Mouse (Mus musculus) right cerebral cortex, postnatal 4 days (tissue): ENCODE results near the gene Casq1.
A peak's percentile ranks its signal among the peaks of the same experiment; 100 is the strongest.

Experiments
- DNase-seq: peaks from one replicate; pipeline ENCODE4 v3.0.0-alpha.2; 2022

Casq1 gene

DNA sequence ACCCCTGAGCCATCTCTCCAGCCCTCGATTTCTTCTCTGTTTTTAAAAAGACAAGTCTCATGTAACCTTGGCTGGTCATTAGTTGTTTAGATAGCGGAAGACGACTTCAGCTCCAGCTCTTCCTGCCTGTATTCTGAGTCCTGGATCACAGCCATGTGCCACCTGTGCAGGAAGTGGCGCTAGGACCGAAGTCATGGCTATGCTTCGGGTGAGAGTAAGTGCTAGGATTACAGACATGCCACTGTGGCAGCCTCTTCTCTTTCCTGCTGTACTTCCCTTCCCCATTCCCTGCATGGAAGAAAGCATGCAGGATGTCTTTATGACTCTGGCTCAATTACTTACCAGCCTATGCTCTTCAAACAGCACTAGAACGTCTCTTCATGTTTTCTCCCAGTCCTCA, 40.6 kb downstream of the Casq1 start:
- no peak for DNase-seq

DNA sequence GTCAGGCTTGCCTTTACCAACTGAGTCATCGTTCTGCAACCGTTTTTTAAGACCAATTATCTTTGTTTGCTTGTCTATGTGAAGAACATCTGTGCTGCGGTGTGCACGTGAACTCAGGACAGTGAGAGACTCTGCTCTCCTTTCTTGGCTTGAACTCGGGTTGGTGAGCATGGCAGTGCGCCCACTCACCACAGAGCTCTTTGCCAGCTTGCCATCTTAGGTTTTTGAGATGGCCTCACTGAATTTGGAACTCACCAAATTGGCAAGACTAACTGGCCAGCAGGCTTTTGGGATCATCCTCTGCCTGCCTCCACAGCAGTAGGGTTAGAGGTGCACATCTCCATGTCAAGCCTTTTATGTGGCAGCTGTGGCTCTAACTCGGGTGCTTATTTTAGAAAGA, 41.9 kb downstream of the Casq1 start:
- DNase-seq = no peak

DNA sequence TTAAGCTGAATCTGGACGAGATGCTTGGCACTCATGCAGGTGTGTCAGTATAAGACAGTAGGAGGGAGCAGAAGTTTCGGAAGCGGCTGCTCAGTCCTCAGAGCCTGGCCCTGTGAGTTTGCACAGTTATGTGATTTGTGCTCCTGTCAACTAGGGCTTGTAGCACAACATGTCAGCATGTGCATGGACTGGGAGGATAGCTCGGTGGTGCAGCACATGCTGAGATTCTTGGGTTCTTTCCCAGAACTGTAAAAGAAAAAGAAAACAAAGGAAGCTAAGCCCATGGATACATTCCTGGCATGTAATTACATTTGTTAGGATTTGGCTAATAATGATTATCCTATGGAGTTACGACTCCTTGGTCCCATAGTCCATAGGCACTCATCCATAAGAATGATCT, 46.5 kb downstream of the Casq1 start:
- no peak for DNase-seq

DNA sequence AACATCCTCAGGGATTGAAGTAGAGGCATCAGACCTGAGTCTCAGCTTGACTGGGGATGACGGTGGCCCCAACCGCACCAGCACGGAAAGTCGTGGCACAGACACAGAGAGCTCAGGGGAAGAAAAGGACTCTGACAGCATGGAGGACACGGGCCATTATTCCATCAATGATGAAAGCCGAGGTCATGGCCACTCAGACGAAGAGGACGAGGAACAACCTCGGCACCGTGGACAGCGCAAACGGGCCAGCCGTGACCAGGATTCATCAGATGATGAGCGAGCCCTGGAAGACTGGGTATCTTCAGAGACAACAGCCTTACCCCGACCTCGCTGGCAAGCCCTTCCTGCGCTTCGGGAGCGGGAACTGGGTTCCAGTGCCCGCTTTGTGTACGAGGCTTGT, 47.3 kb downstream of the Casq1 start:
- DNase-seq = no peak

DNA sequence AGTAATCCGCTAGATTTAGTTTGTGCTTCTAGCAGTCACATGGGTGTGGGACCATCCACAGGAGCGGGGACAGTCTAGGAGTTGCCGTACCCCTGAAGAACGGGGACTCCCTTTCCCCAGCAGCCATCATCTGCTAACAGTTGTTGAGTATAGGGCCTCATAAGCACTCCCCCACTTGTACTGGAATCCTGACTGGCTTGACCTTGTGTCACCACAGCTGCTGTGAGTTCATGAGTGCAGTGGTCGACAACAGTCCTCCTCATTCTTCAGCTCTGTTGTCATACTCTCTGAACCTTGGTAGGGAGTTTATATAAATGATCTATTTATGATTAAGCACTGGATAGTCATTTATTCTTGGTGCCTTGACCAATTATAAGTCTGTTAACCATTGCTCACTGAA, 49.9 kb downstream of the Casq1 start:
- DNase-seq = no peak

DNA sequence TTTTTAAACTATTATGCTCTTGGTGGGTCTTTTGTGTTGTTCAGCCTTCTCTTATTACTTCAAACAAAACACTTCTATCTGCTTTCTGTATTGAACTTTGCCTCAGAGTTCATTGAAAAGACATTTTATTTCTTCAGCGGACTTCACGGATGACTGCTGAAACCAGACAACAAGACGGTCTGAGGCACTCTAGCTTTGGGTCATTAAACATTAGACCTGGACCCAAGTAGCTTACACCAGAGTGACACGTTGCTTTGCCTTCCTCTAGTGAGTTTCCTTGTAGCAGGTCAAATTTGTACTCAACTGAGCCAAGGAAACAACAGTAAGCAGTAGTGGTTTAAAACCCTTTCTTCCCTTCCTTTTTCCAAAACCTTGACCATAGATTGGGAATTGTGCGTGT, 51.8 kb downstream of the Casq1 start:
- no peak for DNase-seq

DNA sequence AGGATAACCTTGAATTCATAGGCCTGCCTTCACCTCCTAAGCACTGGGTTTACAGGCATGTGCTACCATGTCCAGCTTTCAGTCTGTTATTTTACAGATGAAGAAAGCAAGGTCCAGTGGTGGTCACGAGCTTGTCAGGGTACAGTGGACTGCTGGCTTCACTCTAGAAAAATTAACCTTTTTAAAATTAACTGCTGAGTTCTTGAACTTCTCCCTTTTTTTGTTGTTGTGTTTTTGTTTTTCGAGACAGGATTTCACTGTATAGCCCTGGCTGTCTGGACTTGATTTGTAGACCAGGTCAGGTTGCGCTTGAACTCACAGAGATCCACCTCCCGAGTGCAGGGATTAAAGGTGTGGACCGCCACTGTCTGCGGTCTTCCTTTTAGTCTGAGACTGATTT, 56.7 kb downstream of the Casq1 start:
- DNase-seq = no peak

DNA sequence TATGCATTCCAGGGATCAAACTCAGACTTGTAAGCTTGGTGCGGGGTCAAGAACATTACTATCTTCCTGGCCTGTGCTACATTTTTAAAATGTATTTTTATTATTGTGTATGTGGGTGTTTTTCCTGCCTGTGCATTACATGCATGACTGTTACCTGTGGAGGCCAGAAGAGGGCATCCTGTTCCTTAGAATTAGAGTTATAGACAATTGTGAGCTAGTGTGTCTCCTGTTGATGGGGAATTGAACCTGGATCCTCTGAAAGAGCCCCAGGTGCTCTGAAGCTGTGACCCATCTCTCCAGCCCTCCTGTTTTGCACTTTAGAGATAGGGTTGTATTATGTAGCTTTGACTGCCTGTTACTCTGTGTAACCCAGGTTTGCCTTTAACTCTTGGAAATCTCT, 57.7 kb downstream of the Casq1 start:
- DNase-seq = peak; percentile 6

DNA sequence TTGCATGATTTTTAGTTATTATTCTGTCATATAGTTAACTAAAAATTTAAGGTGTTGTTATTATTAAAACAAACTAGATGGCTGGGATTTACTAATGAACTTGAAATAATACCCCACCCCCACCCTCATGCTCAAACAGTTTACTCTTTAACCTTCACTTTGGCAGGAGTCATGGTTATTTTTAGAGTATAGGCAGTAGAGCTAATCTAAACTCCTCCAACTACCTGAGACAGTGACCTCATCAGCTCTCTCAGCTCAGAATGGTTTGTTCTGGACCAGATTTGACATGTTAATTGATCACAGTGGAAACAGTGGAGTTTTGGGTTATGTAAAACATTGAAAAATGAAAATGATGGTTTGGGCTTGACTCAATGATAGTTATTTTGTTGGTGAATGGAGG, 59.2 kb downstream of the Casq1 start:
- no peak for DNase-seq

DNA sequence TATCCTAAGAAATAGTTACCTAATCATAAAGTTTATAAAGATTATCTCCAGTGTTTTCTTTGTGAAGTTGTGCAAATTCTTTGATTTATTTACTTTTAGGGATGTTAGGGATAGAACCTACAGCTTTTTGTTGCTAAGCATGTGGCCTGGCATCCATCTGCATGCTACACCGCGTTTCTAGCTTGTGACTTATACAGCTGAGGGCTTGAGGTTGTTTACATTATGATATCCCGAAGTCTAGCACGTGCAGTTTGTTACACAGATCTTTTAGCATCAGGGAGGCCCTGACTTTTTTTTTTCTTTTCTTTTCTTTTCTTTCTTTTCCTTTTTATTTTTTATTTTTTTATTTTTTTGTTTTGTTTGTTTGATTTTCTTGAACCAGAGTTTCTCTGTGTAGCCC, 59.7 kb downstream of the Casq1 start:
- no peak for DNase-seq
